Mouse (Mus musculus) liver, postnatal 0 days (tissue): Measurements from ENCODE around the gene R3hcc1l.

Experiments used
- CTCF ChIP-seq: sonication (generic); IDR thresholded peaks from 2 replicates; pipeline ENCODE4 v1.5.1; 2016; ENCODE audit warnings: antibody characterized with exemption, low read depth
- EP300 ChIP-seq: IDR thresholded peaks from 2 replicates; pipeline ENCODE4 v1.6.1; 2016; ENCODE audit warnings: antibody characterized with exemption, low read depth, mild to moderate bottlenecking

DNA sequence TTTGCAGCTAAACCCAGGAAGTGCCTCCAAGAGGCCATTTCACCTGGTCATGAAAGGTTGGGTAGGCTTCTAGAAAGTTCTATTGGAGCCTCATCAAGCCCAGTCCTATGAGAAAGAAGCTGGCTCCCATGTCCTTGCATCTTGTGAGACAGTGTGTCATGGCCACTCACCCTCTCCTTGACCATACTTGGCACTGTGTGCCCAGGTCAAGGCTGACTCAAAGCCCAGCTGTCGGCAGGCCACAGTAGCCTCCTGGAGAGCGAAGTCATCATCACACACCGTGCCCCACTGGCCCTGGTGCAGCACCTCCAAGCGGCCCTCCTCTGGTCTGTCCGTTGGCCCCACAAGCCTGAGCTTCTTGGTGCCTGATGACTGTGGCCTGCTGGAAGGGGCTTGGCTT is 89.5 kb downstream of the R3hcc1l start:
- TF ChIP-seq CTCF (no peak), EP300 (no peak)
